Mouse (Mus musculus) embryonic fibroblast, embryonic 13.5 days (primary cell): Measurements from ENCODE around the gene Disp1. TPM values are rescaled to one million over a fixed set of nuclear protein-coding genes. Genes with fewer than 3 reads are reported as not detected.

Experiments
- H3K27ac ChIP-seq: 2 replicates; pipeline ENCODE4 v1.5.1; 2012; ENCODE audit warnings: low read length, control low read depth, inconsistent platforms; ENCODE audit not compliant: insufficient read depth
- H3K4me1 ChIP-seq: 2 replicates; pipeline ENCODE4 v1.6.1; 2011; ENCODE audit warnings: low read length; ENCODE audit not compliant: control insufficient read depth, insufficient read depth
- H3K4me3 ChIP-seq: 2 replicates; pipeline ENCODE4 v1.5.1; 2011; ENCODE audit warnings: mild to moderate bottlenecking, control low read depth, low read length; ENCODE audit not compliant: insufficient read depth
- CTCF ChIP-seq: IDR thresholded peaks from 2 replicates; pipeline ENCODE4 v1.5.1; 2011; ENCODE audit warnings: mild to moderate bottlenecking, control low read depth, low read length, moderate library complexity, borderline replicate concordance; ENCODE audit not compliant: insufficient read depth
- POLR2A ChIP-seq: IDR thresholded peaks from 2 replicates; pipeline ENCODE4 v1.6.1; 2011; ENCODE audit warnings: low read depth, mild to moderate bottlenecking, control low read depth, low read length, moderate library complexity
- polyA plus RNA-seq: library from polyadenylated mRNA; stranded (reverse); fragments of >200 nt; gene quantifications from 2 replicates; pipeline ENCODE4 v1.2.4, GENCODE M21; 2011; ENCODE audit warnings: low read depth; ENCODE audit not compliant: missing spikeins, insufficient read length

The Disp1 gene
- polyA plus RNA-seq, 1 experiment = 25.3 TPM

- Histone ChIP-seq H3K4me1 (peaks cover 31% of the 10 kb centered on the region), H3K27ac (peak overlapping the region; percentile 92), H3K4me3 (no peak overlapping the region)
- TF ChIP-seq CTCF (no peak), POLR2A (no peak; the same call in 1 of the 2 replicates)
Measured at GRCm38 (mm10) chr1:183151510-183152319, 69.6 kb downstream of the Disp1 start.

DNA sequence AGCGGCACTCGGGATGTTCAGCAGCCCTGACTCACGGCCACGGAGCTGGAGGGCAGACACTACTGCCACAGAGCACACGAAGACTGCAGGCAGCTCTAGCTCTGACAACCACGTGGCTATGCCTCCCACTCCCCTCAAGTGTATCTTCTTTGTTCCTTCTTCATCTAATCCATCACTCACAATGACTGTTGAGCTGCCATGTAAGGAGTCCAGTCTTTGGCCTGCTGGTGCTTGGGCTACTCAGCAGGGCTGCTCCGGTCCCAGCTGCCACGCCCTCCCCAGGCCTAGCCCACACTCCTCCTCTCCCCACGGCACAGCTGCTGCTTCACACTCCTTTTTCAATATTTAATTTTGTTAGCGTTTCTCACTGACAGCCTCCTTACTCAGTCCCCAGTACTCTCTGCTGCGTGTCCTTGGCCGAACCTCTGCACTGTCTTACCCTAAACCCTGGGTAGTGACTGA lies 70.9 kb downstream of the Disp1 start:
- Histone ChIP-seq H3K27ac (peak overlapping the region; percentile 92), H3K4me1 (peaks cover 27% of the 10 kb centered on the region), H3K4me3 (no peak overlapping the region)
- no peak for TF ChIP-seq CTCF
- TF ChIP-seq POLR2A = no peak

- no peak for TF ChIP-seq POLR2A
- TF ChIP-seq CTCF = no peak
- Histone ChIP-seq H3K4me1 (peaks cover 22% of the 10 kb centered on the region), H3K27ac (no peak overlapping the region), H3K4me3 (no peak overlapping the region)
Measured at GRCm38 (mm10) chr1:183149571-183150105, 71.7 kb downstream of the Disp1 start.

- peak overlapping the region; percentile 18 for H3K4me3 ChIP-seq
- H3K4me1 ChIP-seq = peaks cover 33% of the 10 kb centered on the region
- H3K27ac ChIP-seq = peak overlapping the region; percentile 44; the same call in 1 of the 2 replicates
- no peak for TF ChIP-seq CTCF
- peak; percentile 83 for TF ChIP-seq POLR2A
Measured at GRCm38 (mm10) chr1:183147438-183147841, 73.9 kb downstream of the Disp1 start.

DNA sequence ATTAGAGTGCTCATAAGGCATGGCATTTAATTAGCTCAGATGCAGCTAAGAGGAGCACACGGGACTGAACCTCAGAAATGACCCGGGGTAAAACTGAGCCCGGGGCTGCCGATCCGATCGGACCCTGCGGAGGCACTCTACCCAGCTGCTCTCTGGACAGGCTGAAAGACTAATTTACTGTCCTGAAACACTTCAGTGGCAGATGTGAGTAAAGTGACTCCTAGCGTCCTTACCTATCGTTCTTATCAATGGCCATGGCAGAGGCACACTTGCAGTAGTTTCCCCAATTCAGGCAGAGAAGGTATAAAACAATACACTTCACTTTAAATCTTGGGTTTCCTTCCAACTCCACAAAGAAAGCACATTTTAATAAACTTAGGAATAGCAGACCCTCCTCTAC lies 74.5 kb downstream of the Disp1 start:
- Histone ChIP-seq H3K27ac (peak overlapping the region; percentile 67; the same call in 1 of the 2 replicates), H3K4me1 (peaks cover 31% of the 10 kb centered on the region)

DNA sequence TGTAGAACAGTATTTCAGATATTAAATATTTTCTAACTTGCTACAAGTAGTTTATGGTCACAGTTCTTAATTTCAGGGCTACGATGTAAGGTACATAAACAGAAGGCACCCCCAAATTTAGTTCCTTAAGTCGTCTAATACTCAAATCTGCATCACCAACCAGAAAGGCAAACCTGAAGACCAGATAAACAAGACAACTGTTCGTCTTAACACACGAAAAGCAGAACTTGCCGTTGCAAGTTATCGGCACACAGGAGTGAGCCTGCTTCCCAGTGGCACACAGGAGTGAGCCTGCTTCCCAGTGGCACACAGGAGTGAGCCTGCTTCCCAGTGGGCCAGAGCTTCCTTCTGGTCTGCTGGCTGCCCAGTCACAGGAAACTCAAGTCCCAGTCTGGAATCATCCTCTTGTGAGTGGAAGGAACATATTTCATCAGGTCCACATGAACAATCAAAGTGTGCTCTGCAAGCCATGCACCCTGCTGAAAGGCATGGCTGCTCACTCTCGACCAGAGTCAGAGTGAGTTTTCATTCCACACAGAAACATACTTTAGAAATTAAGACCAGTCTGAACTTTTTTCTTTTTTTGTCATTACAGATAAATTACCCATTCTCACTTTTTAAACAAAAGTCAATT lies 75.1 kb downstream of the Disp1 start:
- Histone ChIP-seq H3K4me1 (peaks cover 29% of the 10 kb centered on the region), H3K27ac (peak overlapping the region; percentile 67), H3K4me3 (peak overlapping the region; percentile 69)
- TF ChIP-seq CTCF = no peak
- TF ChIP-seq POLR2A = peak; percentile 40; the same call in 1 of the 2 replicates

More for the DNA sequence above, 74.5 kb downstream of the Disp1 start:
- peak overlapping the region; percentile 69 for H3K4me3 ChIP-seq
- TF ChIP-seq CTCF = no peak
- TF ChIP-seq POLR2A = no peak; the same call in 1 of the 2 replicates

- Histone ChIP-seq H3K4me3 (no peak overlapping the region), H3K27ac (peak overlapping the region; percentile 86), H3K4me1 (peaks cover 19% of the 10 kb centered on the region)
- no peak for TF ChIP-seq POLR2A
- no peak for TF ChIP-seq CTCF
Measured at GRCm38 (mm10) chr1:183144602-183145205, 76.6 kb downstream of the Disp1 start.

DNA sequence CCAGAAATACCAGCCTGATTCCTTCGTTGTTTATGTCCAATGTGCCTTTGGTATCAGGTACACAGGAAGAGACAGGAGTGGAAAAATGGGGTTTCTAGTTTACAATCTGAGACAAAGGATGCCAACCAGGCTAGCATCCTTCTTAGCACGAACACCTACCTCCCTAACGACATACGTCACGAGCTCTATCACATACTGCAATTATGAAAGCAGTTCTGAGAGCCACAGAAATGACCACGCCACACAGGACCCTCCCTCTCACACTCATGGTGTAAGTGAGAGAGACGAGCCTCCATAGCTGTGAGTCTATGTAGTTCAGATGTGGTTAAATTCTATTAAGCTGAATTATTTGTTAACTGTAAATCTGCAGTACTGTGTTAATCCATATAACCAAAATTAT lies 78.1 kb downstream of the Disp1 start:
- Histone ChIP-seq H3K4me1 (peaks cover 24% of the 10 kb centered on the region), H3K4me3 (no peak overlapping the region), H3K27ac (no peak overlapping the region)
- no peak for TF ChIP-seq CTCF
- no peak for TF ChIP-seq POLR2A

DNA sequence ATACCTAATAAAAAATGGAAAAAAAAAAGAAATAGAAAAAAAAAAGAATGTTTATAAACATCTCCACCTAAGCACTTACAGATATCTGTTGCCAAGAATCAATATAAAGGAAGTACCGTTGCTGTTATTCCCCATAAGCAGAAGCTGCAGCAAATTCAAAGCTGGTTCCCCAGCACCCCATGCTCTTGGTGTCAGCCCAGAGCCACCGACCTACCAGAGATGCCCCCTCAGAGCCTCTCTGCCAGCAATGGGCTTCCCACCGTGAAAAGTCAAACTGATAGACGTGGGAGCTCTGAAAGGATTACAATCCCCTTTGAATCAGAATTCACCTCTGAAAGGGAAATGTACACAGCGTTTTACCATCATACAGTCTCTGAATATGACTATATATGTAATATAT lies 78.8 kb downstream of the Disp1 start:
- H3K27ac ChIP-seq = no peak overlapping the region
- H3K4me1 ChIP-seq = peaks cover 24% of the 10 kb centered on the region
- TF ChIP-seq CTCF (no peak), POLR2A (no peak)
- H3K4me3 ChIP-seq = no peak overlapping the region

DNA sequence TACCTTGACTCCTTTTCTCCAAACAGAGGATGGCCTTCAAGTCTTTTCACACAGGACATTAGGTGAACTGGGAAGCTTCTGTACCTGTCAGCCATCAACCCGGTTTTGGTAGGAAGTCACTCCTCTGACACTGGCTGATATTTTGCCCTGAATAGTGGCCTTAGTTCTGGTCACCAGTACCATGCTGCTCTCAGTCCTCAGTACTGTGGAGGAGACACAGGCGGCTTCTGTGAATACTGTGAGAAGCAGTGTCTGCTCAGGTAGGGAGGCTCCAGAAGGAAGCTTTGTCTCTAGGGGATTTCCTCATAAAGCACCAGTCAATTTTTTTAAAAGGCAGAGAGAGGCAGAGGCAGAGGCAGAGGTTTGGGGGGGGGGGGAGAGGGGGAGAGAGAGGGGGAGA lies 80.0 kb downstream of the Disp1 start:
- no peak overlapping the region for H3K4me3 ChIP-seq
- peaks cover 28% of the 10 kb centered on the region for H3K4me1 ChIP-seq
- H3K27ac ChIP-seq = no peak overlapping the region
- no peak for TF ChIP-seq CTCF
- no peak for TF ChIP-seq POLR2A
